Mouse (Mus musculus): ENCODE results near the gene Sf3a2. TPM values are rescaled to one million over a fixed set of nuclear protein-coding genes. Genes with fewer than 3 reads are reported as not detected.

Gene Sf3a2
- total and polyA plus RNA-seq, 2 experiments from 2014 or later: 20.4 to 66.4 TPM

GRCm38 (mm10) chr10:80845732-80846131 is 47.7 kb downstream of the Sf3a2 start:
- H3K27me3 ChIP-seq (ENCODE audit: insufficient read depth, low read length): no peaks in the 10 kb centered on the region
- no peaks in the 10 kb centered on the region for H3K9me3 ChIP-seq (ENCODE audit: low read length)
- no peak overlapping the region for H3K4me2 ChIP-seq (ENCODE audit: low read depth)
- ATAC-seq: no peak
- no peak for TF ChIP-seq CTCF (IDR thresholded peaks at IDR 0.05; ENCODE audit: low read depth)
- 0 out of 2 replicates have a peak, but pooled peaks cover 3% of the 10 kb centered on the region for H3K4me1 ChIP-seq (ENCODE audit: insufficient read depth)
- 73% methylated on average over 12 of the region's 12 CpGs for WGBS
- H3K9ac ChIP-seq: no peak overlapping the region
- no peak for DNase-seq
- no peak overlapping the region for H3K27ac ChIP-seq (ENCODE audit: low read depth, low read length)
- no peak overlapping the region for H3K4me3 ChIP-seq (ENCODE audit: low read depth, low read length)
- H3K36me3 ChIP-seq (ENCODE audit: insufficient read depth): peaks cover 12% of the 10 kb centered on the region; the same call in 1 of the 2 replicates

GRCm38 (mm10) chr10:80848571-80848970 is 50.6 kb downstream of the Sf3a2 start:
- 12% methylated on average over 10 of the region's 10 CpGs for WGBS
- H3K4me3 ChIP-seq (ENCODE audit: low read depth, low read length): no peak overlapping the region

More at GRCm38 (mm10) chr10:80848571-80848970, 50.6 kb downstream of the Sf3a2 start:
- no peak for TF ChIP-seq CTCF (IDR thresholded peaks at IDR 0.05; ENCODE audit: low read depth)
- H3K27me3 ChIP-seq (ENCODE audit: insufficient read depth, low read length): no peaks in the 10 kb centered on the region
- no peak overlapping the region for H3K9ac ChIP-seq
- DNase-seq: no peak
- no peaks in the 10 kb centered on the region for H3K4me1 ChIP-seq (ENCODE audit: insufficient read depth)
- no peak overlapping the region for H3K4me2 ChIP-seq (ENCODE audit: low read depth)
- no peak for ATAC-seq
- peaks cover 34% of the 10 kb centered on the region for H3K36me3 ChIP-seq (ENCODE audit: insufficient read depth)
- no peaks in the 10 kb centered on the region for H3K9me3 ChIP-seq (ENCODE audit: low read length)
- H3K27ac ChIP-seq (ENCODE audit: low read depth, low read length): no peak overlapping the region

MicroRNAs encoded within 50 kb of the gene (microRNA counts, 519-probe panel; counts per million panel counts)
- microRNA mmu-miR-1982: not detected

Small RNA genes lying within 50 kb of the gene (microRNA-seq; reads per million reads assigned to microRNA genes)
- 5.8 to 10.1 reads per million in 2 experiments for gene Mir1982

Other genes starting within 250 kb of the Sf3a2 start
- 40.3 and 41.9 TPM in 2 replicates for gene Rexo1, start 236.6 kb upstream of the Sf3a2 start, total RNA-seq (2014; rRNA removed)
- gene Rexo1, start 236.6 kb upstream of the Sf3a2 start, polyA plus RNA-seq (2015; fragmentation: Nextera tagmentation; extraction: Ambion mirVana): 27.9 and 30.5 TPM in 2 replicates
- gene Klf16, start 220.9 kb upstream of the Sf3a2 start, total RNA-seq (2014; rRNA removed): 17.9 and 18.7 TPM in 2 replicates
- gene Klf16, start 220.9 kb upstream of the Sf3a2 start, polyA plus RNA-seq (2015; fragmentation: Nextera tagmentation; extraction: Ambion mirVana): 13.3 and 14.1 TPM in 2 replicates
- gene Abhd17a, start 207.9 kb upstream of the Sf3a2 start, total RNA-seq (2014; rRNA removed): 156 and 201 TPM in 2 replicates
- 154 and 155 TPM in 2 replicates for gene Abhd17a, start 207.9 kb upstream of the Sf3a2 start, polyA plus RNA-seq (2015; fragmentation: Nextera tagmentation; extraction: Ambion mirVana)
- gene Scamp4, start 195.3 kb upstream of the Sf3a2 start, total RNA-seq (2014; rRNA removed): 21.0 and 24.1 TPM in 2 replicates
- 86.8 and 87.9 TPM in 2 replicates for gene Scamp4, start 195.3 kb upstream of the Sf3a2 start, polyA plus RNA-seq (2015; fragmentation: Nextera tagmentation; extraction: Ambion mirVana)
- gene Adat3, start 195.3 kb upstream of the Sf3a2 start, total RNA-seq (2014; rRNA removed): 3.0 and 4.9 TPM in 2 replicates
- 4.2 and 4.5 TPM in 2 replicates for gene Adat3, start 195.3 kb upstream of the Sf3a2 start, polyA plus RNA-seq (2015; fragmentation: Nextera tagmentation; extraction: Ambion mirVana)
- 1.2 and 2.7 TPM in 2 replicates for gene Gm49322, start 192.2 kb upstream of the Sf3a2 start, total RNA-seq (2014; rRNA removed)
- 0.58 and 0.69 TPM in 2 replicates for gene Gm49322, start 192.2 kb upstream of the Sf3a2 start, polyA plus RNA-seq (2015; fragmentation: Nextera tagmentation; extraction: Ambion mirVana)
- gene Csnk1g2, start 175.4 kb upstream of the Sf3a2 start, total RNA-seq (2014; rRNA removed): 127 and 135 TPM in 2 replicates
- 91.8 and 94.1 TPM in 2 replicates for gene Csnk1g2, start 175.4 kb upstream of the Sf3a2 start, polyA plus RNA-seq (2015; fragmentation: Nextera tagmentation; extraction: Ambion mirVana)
- gene Btbd2, start 141.1 kb upstream of the Sf3a2 start, total RNA-seq (2014; rRNA removed): 105 and 131 TPM in 2 replicates
- gene Btbd2, start 141.1 kb upstream of the Sf3a2 start, polyA plus RNA-seq (2015; fragmentation: Nextera tagmentation; extraction: Ambion mirVana): 70.4 and 77.6 TPM in 2 replicates
- 55.2 and 69.8 TPM in 2 replicates for gene Mknk2, start 120.1 kb upstream of the Sf3a2 start, total RNA-seq (2014; rRNA removed)
- gene Mknk2, start 120.1 kb upstream of the Sf3a2 start, polyA plus RNA-seq (2015; fragmentation: Nextera tagmentation; extraction: Ambion mirVana): 42.4 and 43.6 TPM in 2 replicates
- 54.1 and 57.8 TPM in 2 replicates for gene Mob3a, start 96.2 kb upstream of the Sf3a2 start, total RNA-seq (2014; rRNA removed)
- 38.9 and 45.9 TPM in 2 replicates for gene Mob3a, start 96.2 kb upstream of the Sf3a2 start, polyA plus RNA-seq (2015; fragmentation: Nextera tagmentation; extraction: Ambion mirVana)
- gene Izumo4, start 96.0 kb upstream of the Sf3a2 start, total RNA-seq (2014; rRNA removed): 37.9 and 39.5 TPM in 2 replicates
- gene Izumo4, start 96.0 kb upstream of the Sf3a2 start, polyA plus RNA-seq (2015; fragmentation: Nextera tagmentation; extraction: Ambion mirVana): 34.4 and 36.7 TPM in 2 replicates
- gene Ap3d1, start 55.9 kb upstream of the Sf3a2 start, total RNA-seq (2014; rRNA removed): 137 and 176 TPM in 2 replicates
- 63.8 and 87.7 TPM in 2 replicates for gene Ap3d1, start 55.9 kb upstream of the Sf3a2 start, polyA plus RNA-seq (2015; fragmentation: Nextera tagmentation; extraction: Ambion mirVana)
- 15.9 and 21.7 TPM in 2 replicates for gene Dot1l, start 43.0 kb upstream of the Sf3a2 start, total RNA-seq (2014; rRNA removed)
- 5.7 and 8.5 TPM in 2 replicates for gene Dot1l, start 43.0 kb upstream of the Sf3a2 start, polyA plus RNA-seq (2015; fragmentation: Nextera tagmentation; extraction: Ambion mirVana)
- 81.1 and 89.0 TPM in 2 replicates for gene Plekhj1, start 428 bp downstream of the Sf3a2 start, total RNA-seq (2014; rRNA removed)
- 96.8 and 107 TPM in 2 replicates for gene Plekhj1, start 428 bp downstream of the Sf3a2 start, polyA plus RNA-seq (2015; fragmentation: Nextera tagmentation; extraction: Ambion mirVana)
- 0.62 and 0.69 TPM in 2 replicates for gene Amh, start 7.0 kb downstream of the Sf3a2 start, total RNA-seq (2014; rRNA removed)
- not detected in 2 replicates for gene Amh, start 7.0 kb downstream of the Sf3a2 start, polyA plus RNA-seq (2015; fragmentation: Nextera tagmentation; extraction: Ambion mirVana)
- 0.38 TPM in 1 of 2 replicates, not detected in the other for gene Jsrp1, start 15.3 kb downstream of the Sf3a2 start, total RNA-seq (2014; rRNA removed)
- 0.70 and 0.76 TPM in 2 replicates for gene Jsrp1, start 15.3 kb downstream of the Sf3a2 start, polyA plus RNA-seq (2015; fragmentation: Nextera tagmentation; extraction: Ambion mirVana)
- gene Oaz1, start 28.5 kb downstream of the Sf3a2 start, total RNA-seq (2014; rRNA removed): 1,019 and 1,040 TPM in 2 replicates
- gene Oaz1, start 28.5 kb downstream of the Sf3a2 start, polyA plus RNA-seq (2015; fragmentation: Nextera tagmentation; extraction: Ambion mirVana): 1,146 and 1,244 TPM in 2 replicates
- 23.3 and 23.7 TPM in 2 replicates for gene Lingo3, start 45.8 kb downstream of the Sf3a2 start, total RNA-seq (2014; rRNA removed)
- 18.5 and 20.3 TPM in 2 replicates for gene Lingo3, start 45.8 kb downstream of the Sf3a2 start, polyA plus RNA-seq (2015; fragmentation: Nextera tagmentation; extraction: Ambion mirVana)
- gene Lsm7, start 57.0 kb downstream of the Sf3a2 start, total RNA-seq (2014; rRNA removed): 158 and 292 TPM in 2 replicates
- gene Lsm7, start 57.0 kb downstream of the Sf3a2 start, polyA plus RNA-seq (2015; fragmentation: Nextera tagmentation; extraction: Ambion mirVana): 306 and 392 TPM in 2 replicates
- gene Sppl2b, start 57.1 kb downstream of the Sf3a2 start, total RNA-seq (2014; rRNA removed): 79.2 and 90.3 TPM in 2 replicates
- 64.6 and 74.4 TPM in 2 replicates for gene Sppl2b, start 57.1 kb downstream of the Sf3a2 start, polyA plus RNA-seq (2015; fragmentation: Nextera tagmentation; extraction: Ambion mirVana)
- gene Tmprss9, start 73.7 kb downstream of the Sf3a2 start, total RNA-seq (2014; rRNA removed): 0.08 and 0.33 TPM in 2 replicates
- gene Tmprss9, start 73.7 kb downstream of the Sf3a2 start, polyA plus RNA-seq (2015; fragmentation: Nextera tagmentation; extraction: Ambion mirVana): 0.18 and 0.22 TPM in 2 replicates
- 214 and 233 TPM in 2 replicates for gene Timm13, start 102.8 kb downstream of the Sf3a2 start, total RNA-seq (2014; rRNA removed)
- 381 and 448 TPM in 2 replicates for gene Timm13, start 102.8 kb downstream of the Sf3a2 start, polyA plus RNA-seq (2015; fragmentation: Nextera tagmentation; extraction: Ambion mirVana)
- 46.1 and 46.5 TPM in 2 replicates for gene Lmnb2, start 120.0 kb downstream of the Sf3a2 start, total RNA-seq (2014; rRNA removed)
- 22.1 and 24.5 TPM in 2 replicates for gene Lmnb2, start 120.0 kb downstream of the Sf3a2 start, polyA plus RNA-seq (2015; fragmentation: Nextera tagmentation; extraction: Ambion mirVana)
- gene Gadd45b, start 131.9 kb downstream of the Sf3a2 start, total RNA-seq (2014; rRNA removed): 5.0 and 5.8 TPM in 2 replicates
- 6.5 and 7.7 TPM in 2 replicates for gene Gadd45b, start 131.9 kb downstream of the Sf3a2 start, polyA plus RNA-seq (2015; fragmentation: Nextera tagmentation; extraction: Ambion mirVana)
- 64.5 and 91.4 TPM in 2 replicates for gene Gng7, start 216.7 kb downstream of the Sf3a2 start, total RNA-seq (2014; rRNA removed)
- gene Gng7, start 216.7 kb downstream of the Sf3a2 start, polyA plus RNA-seq (2015; fragmentation: Nextera tagmentation; extraction: Ambion mirVana): 76.2 and 85.7 TPM in 2 replicates
- gene Diras1, start 227.5 kb downstream of the Sf3a2 start, total RNA-seq (2014; rRNA removed): 65.4 and 76.0 TPM in 2 replicates
- gene Diras1, start 227.5 kb downstream of the Sf3a2 start, polyA plus RNA-seq (2015; fragmentation: Nextera tagmentation; extraction: Ambion mirVana): 66.1 and 70.2 TPM in 2 replicates
- gene Slc39a3, start 239.2 kb downstream of the Sf3a2 start, total RNA-seq (2014; rRNA removed): 82.1 and 104 TPM in 2 replicates
- 43.5 and 45.2 TPM in 2 replicates for gene Slc39a3, start 239.2 kb downstream of the Sf3a2 start, polyA plus RNA-seq (2015; fragmentation: Nextera tagmentation; extraction: Ambion mirVana)